Mouse (Mus musculus) forebrain, embryonic 10.5 days (tissue): ENCODE data around the gene Tmem214. TPM values are rescaled to one million over a fixed set of nuclear protein-coding genes. Genes with fewer than 3 reads are reported as not detected.

ENCODE experiments used
- DNase-seq: peaks from one replicate; pipeline ENCODE4 v3.0.0-alpha.2; 2017; ENCODE audit warnings: low spot score; ENCODE audit errors: extremely low spot score
- H3K27ac ChIP-seq: fragments of 300-500 bp; sonication (generic); 2 replicates; pipeline ENCODE4 v1.5.1; 2016; ENCODE audit warnings: mild to moderate bottlenecking
- H3K27me3 ChIP-seq: fragments of 300-500 bp; sonication (generic); 2 replicates; pipeline ENCODE4 v1.6.1; 2016; ENCODE audit warnings: mild to moderate bottlenecking; ENCODE audit not compliant: poor library complexity, severe bottlenecking
- H3K36me3 ChIP-seq: fragments of 300-500 bp; sonication (generic); replicated peaks from 2 replicates; pipeline ENCODE4 v1.6.1; 2016; ENCODE audit warnings: mild to moderate bottlenecking, moderate library complexity
- H3K4me1 ChIP-seq: fragments of 300-500 bp; sonication (generic); 2 replicates; pipeline ENCODE4 v1.6.1; 2016
- H3K4me3 ChIP-seq: fragments of 300-500 bp; sonication (generic); 2 replicates; pipeline ENCODE4 v1.5.1; 2016; ENCODE audit warnings: mild to moderate bottlenecking, moderate library complexity
- H3K9me3 ChIP-seq: fragments of 300-500 bp; sonication (generic); 2 replicates; pipeline ENCODE4 v1.6.1; 2016; ENCODE audit warnings: mild to moderate bottlenecking, moderate library complexity
- WGBS: fragments of 180-500 bp; shearing (Covaris S2); methylation state at CpG from one replicate; pipeline ENCODE4 v1.1.7; 2016; 5-methylcytosine and 5-hydroxymethylcytosine counted together
- polyA plus RNA-seq: library from polyadenylated mRNA; unstranded; fragments of >200 nt; fragmentation: Nextera tagmentation; extraction: Ambion mirVana; gene quantifications from 2 replicates; pipeline ENCODE4 v1.2.1, GENCODE M21; 2016

The Tmem214 gene
- polyA plus RNA-seq, 1 experiment from 2014 or later = 62.3 TPM

GRCm38 (mm10) chr5:30919831-30920614, 52.2 kb downstream of the Tmem214 start:
- Histone ChIP-seq H3K27me3 (peaks cover 6% of the 10 kb centered on the region), H3K9me3 (no peaks in the 10 kb centered on the region), H3K4me1 (peaks cover 74% of the 10 kb centered on the region), H3K4me3 (peak overlapping the region; percentile 62; the same call in 1 of the 2 replicates), H3K27ac (peak overlapping the region; percentile 87; the same call in 1 of the 2 replicates), H3K36me3 (peaks cover 38% of the 10 kb centered on the region)
- no peak for DNase-seq
- WGBS = 76% methylated on average over 11 of the region's 11 CpGs

- peak overlapping the region; percentile 87 for H3K27ac ChIP-seq
- H3K4me1 ChIP-seq = peaks cover 68% of the 10 kb centered on the region
- 70% methylated on average over 19 of the region's 19 CpGs for WGBS
Observed at GRCm38 (mm10) chr5:30920621-30921020, 52.8 kb downstream of the Tmem214 start.

DNA sequence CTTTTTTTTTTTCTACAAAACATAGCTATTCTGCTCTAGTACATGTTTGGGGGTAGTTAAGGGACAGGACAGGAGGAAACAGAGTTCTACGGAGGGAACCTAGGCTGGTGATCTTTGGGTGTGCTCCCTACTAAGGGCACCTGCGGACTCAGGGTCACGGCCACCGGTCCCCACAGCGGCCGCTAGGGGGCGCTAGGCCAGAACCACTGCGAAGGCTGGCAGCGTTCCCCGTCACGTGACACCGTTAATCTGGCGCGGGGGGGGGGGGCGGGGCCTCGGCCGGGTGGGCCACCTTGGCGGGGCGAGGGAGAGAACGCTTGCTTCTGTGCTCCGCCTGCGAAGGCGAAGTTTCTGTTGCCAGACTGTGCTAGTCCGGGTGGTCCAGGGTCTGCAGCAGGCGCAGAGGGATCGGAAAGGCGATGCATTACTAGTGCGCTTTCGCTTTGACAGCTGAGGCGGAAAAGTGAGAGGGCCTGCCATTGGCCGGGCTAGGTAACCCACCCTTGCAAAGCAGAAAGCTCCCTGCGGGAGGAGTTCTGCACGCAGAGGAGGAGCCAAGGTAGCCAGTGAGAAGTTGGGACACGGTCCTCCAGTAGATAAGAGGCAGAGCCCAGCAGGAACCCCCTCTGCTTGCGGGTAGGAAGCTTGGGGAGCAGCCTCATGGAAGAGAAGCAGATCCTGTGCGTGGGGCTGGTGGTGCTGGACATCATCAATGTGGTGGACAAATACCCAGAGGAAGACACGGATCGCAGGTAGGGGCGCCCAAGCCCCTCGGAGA, 53.6 kb downstream of the Tmem214 start, which contains the start of gene Khk:
Gene Khk, plus strand, starts transcription at position 176 of the 778 bp plus-strand sequence.
- DNase-seq = peak; percentile 96
- 2% methylated on average over 40 of the region's 40 CpGs for WGBS
- peaks cover 38% of the 10 kb centered on the region for H3K36me3 ChIP-seq
- peaks cover 6% of the 10 kb centered on the region for H3K27me3 ChIP-seq
- no peaks in the 10 kb centered on the region for H3K9me3 ChIP-seq
- peaks cover 60% of the 10 kb centered on the region for H3K4me1 ChIP-seq
- H3K4me3 ChIP-seq = peak within 1 kb of the TSS; percentile 62
- H3K27ac ChIP-seq = peak within 1 kb of the TSS; percentile 87

More at GRCm38 (mm10) chr5:30920621-30921020, 52.8 kb downstream of the Tmem214 start:
- no peak for DNase-seq
- Histone ChIP-seq H3K4me3 (peak overlapping the region; percentile 62), H3K36me3 (peaks cover 38% of the 10 kb centered on the region), H3K9me3 (no peaks in the 10 kb centered on the region), H3K27me3 (peaks cover 6% of the 10 kb centered on the region)

GRCm38 (mm10) chr5:30922581-30923041, 54.8 kb downstream of the Tmem214 start:
- peaks cover 49% of the 10 kb centered on the region for H3K4me1 ChIP-seq
- H3K27ac ChIP-seq = 0 out of 2 replicates have a peak overlapping the region, but pooled peaks have one; percentile 87
- WGBS = 79% methylated on average over 10 of the region's 10 CpGs
- no peaks in the 10 kb centered on the region for H3K9me3 ChIP-seq
- H3K4me3 ChIP-seq = peak overlapping the region; percentile 62; the same call in 1 of the 2 replicates
- peaks cover 6% of the 10 kb centered on the region for H3K27me3 ChIP-seq
- H3K36me3 ChIP-seq = peaks cover 30% of the 10 kb centered on the region
- DNase-seq = no peak

DNA sequence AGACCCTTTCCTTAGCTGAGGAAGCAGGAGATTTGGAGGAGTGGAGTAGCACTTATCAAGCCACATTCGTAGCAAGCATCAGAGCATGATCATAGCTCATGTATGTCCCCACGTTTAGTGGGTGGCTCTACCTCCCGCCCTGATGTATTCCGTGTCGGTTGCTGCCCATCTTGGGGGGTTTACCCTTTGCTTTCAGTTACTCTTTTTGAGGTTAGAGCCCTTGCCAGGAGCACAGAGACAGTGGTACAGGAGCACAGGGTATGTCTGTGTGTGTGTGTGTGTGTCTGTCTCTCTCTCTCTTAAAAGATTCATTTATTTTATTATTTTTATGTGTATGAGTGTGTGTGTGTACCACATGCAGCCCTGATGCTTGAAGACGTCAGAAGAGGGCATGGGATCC, 55.3 kb downstream of the Tmem214 start:
- H3K27ac ChIP-seq = no peak overlapping the region
- peaks cover 25% of the 10 kb centered on the region for H3K36me3 ChIP-seq
- peak overlapping the region; percentile 62; the same call in 1 of the 2 replicates for H3K4me3 ChIP-seq
- peaks cover 49% of the 10 kb centered on the region for H3K4me1 ChIP-seq
- DNase-seq = no peak
- H3K9me3 ChIP-seq = no peaks in the 10 kb centered on the region
- H3K27me3 ChIP-seq = peaks cover 6% of the 10 kb centered on the region
- whole genome bisulfite sequencing = 88% methylated on average over 6 of the region's 6 CpGs

GRCm38 (mm10) chr5:30924614-30925013, 56.8 kb downstream of the Tmem214 start:
- peaks cover 6% of the 10 kb centered on the region for H3K27me3 ChIP-seq
- peaks cover 10% of the 10 kb centered on the region for H3K36me3 ChIP-seq
- H3K27ac ChIP-seq = no peak overlapping the region
- H3K4me1 ChIP-seq = peaks cover 41% of the 10 kb centered on the region
- H3K9me3 ChIP-seq = no peaks in the 10 kb centered on the region
- no peak for DNase-seq
- H3K4me3 ChIP-seq = no peak overlapping the region
- 80% methylated on average over 8 of the region's 8 CpGs for WGBS

- Histone ChIP-seq H3K9me3 (no peaks in the 10 kb centered on the region), H3K27me3 (peaks cover 6% of the 10 kb centered on the region; the same call in 1 of the 2 replicates), H3K4me3 (no peak overlapping the region), H3K36me3 (peaks cover 4% of the 10 kb centered on the region; the same call in 1 of the 2 replicates), H3K27ac (no peak overlapping the region), H3K4me1 (peaks cover 35% of the 10 kb centered on the region)
- DNase-seq = no peak
- WGBS = 91% methylated on average over 5 of the region's 5 CpGs
Observed at GRCm38 (mm10) chr5:30925217-30925616, 57.4 kb downstream of the Tmem214 start.

- WGBS = 87% methylated on average over 2 of the region's 2 CpGs
- H3K4me3 ChIP-seq = no peak overlapping the region
- peaks cover 6% of the 10 kb centered on the region; the same call in 1 of the 2 replicates for H3K27me3 ChIP-seq
- H3K9me3 ChIP-seq = no peaks in the 10 kb centered on the region
- H3K36me3 ChIP-seq = no peaks in the 10 kb centered on the region
- DNase-seq = no peak
- H3K4me1 ChIP-seq = peaks cover 27% of the 10 kb centered on the region
- no peak overlapping the region for H3K27ac ChIP-seq
Observed at GRCm38 (mm10) chr5:30926073-30926472, 58.3 kb downstream of the Tmem214 start.

DNA sequence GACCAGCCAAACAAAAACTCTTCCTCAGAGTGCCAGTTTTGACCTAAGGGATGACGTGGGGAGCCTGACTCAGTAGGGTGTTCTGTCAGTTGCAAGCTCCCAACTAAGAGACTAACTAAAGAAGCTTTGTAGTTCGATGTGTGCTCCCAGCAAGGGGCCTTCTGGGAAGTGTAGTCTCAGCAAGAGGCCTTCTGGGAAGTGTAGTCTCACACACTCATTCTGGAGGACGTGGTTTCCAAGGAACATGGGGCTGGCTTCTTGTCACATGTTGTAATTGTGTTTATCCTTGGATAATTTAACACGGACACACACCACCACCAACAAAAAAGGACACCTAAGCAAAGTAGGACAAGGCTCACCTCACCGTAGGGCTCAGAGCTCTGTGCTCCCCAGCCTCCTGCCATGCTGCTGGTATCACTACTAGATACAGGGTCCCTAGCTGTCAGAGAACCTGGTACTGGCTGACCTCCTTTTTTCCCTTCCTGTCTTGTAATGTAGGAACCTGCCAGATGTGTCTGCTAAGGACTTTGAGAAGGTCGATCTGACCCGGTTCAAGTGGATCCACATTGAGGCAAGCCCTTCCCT, 60.2 kb downstream of the Tmem214 start:
- peak overlapping the region; percentile 40 for H3K27ac ChIP-seq
- H3K27me3 ChIP-seq = 0 out of 2 replicates have a peak, but pooled peaks cover under 1% of the 10 kb centered on the region
- H3K9me3 ChIP-seq = no peaks in the 10 kb centered on the region
- H3K36me3 ChIP-seq = no peaks in the 10 kb centered on the region
- 44% methylated on average over 7 of the region's 7 CpGs for WGBS
- H3K4me1 ChIP-seq = peaks cover 8% of the 10 kb centered on the region
- no peak for DNase-seq
- H3K4me3 ChIP-seq = no peak overlapping the region; the same call in 1 of the 2 replicates

Other genes with a start within 250 kb of the Tmem214 start
- 25.9 and 27.2 TPM in 2 replicates for gene Slc35f6, start 220.1 kb upstream of the Tmem214 start, polyA plus RNA-seq
- gene Cenpa, start 201.2 kb upstream of the Tmem214 start, polyA plus RNA-seq = 439 and 473 TPM in 2 replicates
- gene Dpysl5, start 156.4 kb upstream of the Tmem214 start, polyA plus RNA-seq = 61.5 and 64.0 TPM in 2 replicates
- 15.6 and 16.5 TPM in 2 replicates for gene Mapre3, start 53.4 kb upstream of the Tmem214 start, polyA plus RNA-seq
- 19.9 and 20.1 TPM in 2 replicates for gene Agbl5, start 20.7 kb downstream of the Tmem214 start, polyA plus RNA-seq
- gene Ost4, start 39.8 kb downstream of the Tmem214 start, polyA plus RNA-seq = 392 and 397 TPM in 2 replicates
- 78.2 and 78.3 TPM in 2 replicates for gene Emilin1, start 45.4 kb downstream of the Tmem214 start, polyA plus RNA-seq
- 7.8 and 8.9 TPM in 2 replicates for gene Khk, start 53.4 kb downstream of the Tmem214 start, polyA plus RNA-seq
- gene Cgref1, start 77.6 kb downstream of the Tmem214 start, polyA plus RNA-seq = 4.8 and 5.0 TPM in 2 replicates
- 141 and 142 TPM in 2 replicates for gene Preb, start 92.3 kb downstream of the Tmem214 start, polyA plus RNA-seq
- not detected in 2 replicates for gene Tcf23, start 100.7 kb downstream of the Tmem214 start, polyA plus RNA-seq
- 71.5 and 74.8 TPM in 2 replicates for gene Atraid, start 180.3 kb downstream of the Tmem214 start, polyA plus RNA-seq
- gene Slc5a6, start 180.9 kb downstream of the Tmem214 start, polyA plus RNA-seq = 10.7 and 12.7 TPM in 2 replicates
- gene Cad, start 186.8 kb downstream of the Tmem214 start, polyA plus RNA-seq = 76.4 and 79.3 TPM in 2 replicates
- not detected in 2 replicates for gene Dnajc5g, start 238.3 kb downstream of the Tmem214 start, polyA plus RNA-seq
- 0.32 and 0.39 TPM in 2 replicates for gene Slc30a3, start 240.2 kb downstream of the Tmem214 start, polyA plus RNA-seq
- 0.11 TPM in 1 of 2 replicates, not detected in the other for gene Trim54, start 248.7 kb downstream of the Tmem214 start, polyA plus RNA-seq